ENCODE assay signal across 10 mouse cellular contexts in genomic region chr17:31889446-31890201, GRCm38 (mm10). TPM values are rescaled to one million over a fixed set of nuclear protein-coding genes. Genes with fewer than 3 reads are reported as not detected.
DNase-seq lines count a peak whose midpoint lies in the region; ATAC-seq and TF ChIP-seq lines count a peak whose summit lies in the region.
"Had no signal": no experiment of that assay in that cellular context is flagged by ENCODE, and none has a peak within 500 bp of the region (broad histone marks: within the 10 kb centered on the region; RNA-seq: fewer than 3 reads in every experiment).

No protein-coding gene starts in this region.

- H3K4me3 ChIP-seq in stomach, postnatal 0 days (ENCODE audit: low read depth, low read length): no peak overlapping the region
- H3K4me3 ChIP-seq: neural tube, embryonic 15.5 days had no signal

- TF ChIP-seq CTCF in stomach, postnatal 0 days (IDR thresholded peaks at IDR 0.05; ENCODE audit: low read depth): no peak

- no peak overlapping the region for H3K4me2 ChIP-seq in stomach, postnatal 0 days (replicated peaks; ENCODE audit: low read depth)
- H3K4me2 ChIP-seq: neural tube, embryonic 15.5 days had no signal

- peaks cover 9% of the 10 kb centered on the region for H3K4me1 ChIP-seq in stomach, postnatal 0 days (replicated peaks; ENCODE audit: control insufficient read depth, insufficient read depth)

- no peaks in the 10 kb centered on the region for H3K9me3 ChIP-seq in stomach, postnatal 0 days (ENCODE audit: control insufficient read depth, low read length)
- H3K9me3 ChIP-seq: neural tube, embryonic 15.5 days had no signal

- no peaks in the 10 kb centered on the region for H3K36me3 ChIP-seq in stomach, postnatal 0 days (ENCODE audit: control insufficient read depth, insufficient read depth, low read length)
- H3K36me3 ChIP-seq: neural tube, embryonic 15.5 days had no signal

- peak; percentile 89 for DNase-seq in heart, adult 11 months
- no peak for DNase-seq in heart, adult 9 months (ENCODE audit: low spot score in 2 of 2)
- peak; percentile 28 for DNase-seq in thymus, postnatal 25 days
- DNase-seq in thymus, adult 18-20 months: no peak
- DNase-seq in kidney, postnatal 4 days: peak; percentile 70 to 77
- peak; percentile 54 for DNase-seq in stomach, postnatal 0 days (ENCODE audit: low spot score)
- no peak for DNase-seq in left cerebral cortex, adult 8-10 months (ENCODE audit: low spot score in 2 of 2)
- DNase-seq in layer of hippocampus, adult 9-10 months (ENCODE audit: low spot score): no peak
- DNase-seq: liver, postnatal 0 days had no signal

- H3K27ac ChIP-seq in stomach, postnatal 0 days (replicated peaks): peak overlapping the region; percentile 58
- H3K27ac ChIP-seq: neural tube, embryonic 15.5 days had no signal

- peak overlapping the region; percentile 5; the same call in 1 of the 2 replicates for H3K9ac ChIP-seq in stomach, postnatal 0 days (ENCODE audit: low read length)
- H3K9ac ChIP-seq: neural tube, embryonic 15.5 days had no signal

- ATAC-seq in stomach, postnatal 0 days (ENCODE audit: low FRiP score, low TSS enrichment): 0 out of 2 replicates have a peak, but pooled peaks have one; percentile 25
- ATAC-seq: liver, postnatal 0 days had no signal

- WGBS in stomach, postnatal 0 days: 60% methylated on average over 9 of the region's 9 CpGs

- TF ChIP-seq EP300 in stomach, postnatal 0 days (optimal IDR thresholded peaks at IDR 0.05): no peak

- H3K27me3 ChIP-seq in stomach, postnatal 0 days (ENCODE audit: control insufficient read depth, insufficient read depth, low read length): no peaks in the 10 kb centered on the region
- H3K27me3 ChIP-seq: neural tube, embryonic 15.5 days had no signal

RNA-seq across cellular contexts. Expression of gene Sik1, which starts 34.0 kb away (rescaled TPM):
- 18.2 and 19.8 TPM in 2 replicates for polyA plus RNA-seq in stomach, postnatal 0 days (2015; fragmentation: Nextera tagmentation; extraction: Ambion mirVana)
- 10 to 100 TPM; 14.3 to 21.7 (median 18.2) TPM for total RNA-seq in left cerebral cortex, adult 8-10 months (2022)

Comparison
In these comparisons a context has a peak if more than half of its experiments do, and no peak if none do; other contexts are left out.
1. DNase-seq: peak in heart, adult 11 months (single experiment), thymus, postnatal 25 days (single experiment), kidney, postnatal 4 days (2 of 2) and stomach, postnatal 0 days (single experiment); none in heart, adult 9 months (0 of 2), thymus, adult 18-20 months (0 of 2), left cerebral cortex, adult 8-10 months (0 of 2) and layer of hippocampus, adult 9-10 months (single experiment).